Mouse (Mus musculus) CD4-positive naive resting alpha-beta T cell, adult 57 days (primary cell): ENCODE measurements around the gene Msh4. TPM values are rescaled to one million over a fixed set of nuclear protein-coding genes. Genes with fewer than 3 reads are reported as not detected.

ENCODE experiments used
- total RNA-seq: library from RNA; stranded (reverse); gene quantifications from one replicate; pipeline ENCODE4 v1.2.4, GENCODE M21; 2023

Msh4 gene
- 0.71 TPM for total RNA-seq

GRCm38 (mm10) chr3:153906136-153906871 is at the start of gene Msh4:
TSS of gene Msh4 (minus strand) at chr3:153906138.

GRCm38 (mm10) chr3:153944335-153944990 is 38.5 kb upstream of the Msh4 start, which contains the start of gene Acadm:
TSS of gene Acadm (minus strand) at chr3:153944632.

GRCm38 (mm10) chr3:153912546-153913509 is 6.9 kb upstream of the Msh4 start, which contains the start of gene Rabggtb:
TSS of gene Rabggtb (minus strand) at chr3:153913009.

GRCm38 (mm10) chr3:153844030-153844429 is 61.9 kb downstream of the Msh4 start, which contains the start of gene Asb17:
TSS of gene Asb17 (plus strand) at chr3:153844209.

Other genes starting within 250 kb of the Msh4 start
- gene St6galnac3, start 181.0 kb downstream of the Msh4 start, total RNA-seq, result 4.6 TPM
- gene Asb17, start 61.9 kb downstream of the Msh4 start, total RNA-seq, result not detected
- 96.8 TPM for gene Rabggtb, start 6.9 kb upstream of the Msh4 start, total RNA-seq
- gene Acadm, start 38.5 kb upstream of the Msh4 start, total RNA-seq, result 75.3 TPM
- gene Slc44a5, start 67.3 kb upstream of the Msh4 start, total RNA-seq, result not detected